Mouse (Mus musculus): ENCODE measurements around the gene Gtf2a2. TPM values are rescaled to one million over a fixed set of nuclear protein-coding genes. Genes with fewer than 3 reads are reported as not detected.
A peak's percentile ranks its signal among the peaks of the same experiment; 100 is the strongest.

Gene Gtf2a2
- polyA plus RNA-seq, 1 experiment = 71.1 TPM

DNA sequence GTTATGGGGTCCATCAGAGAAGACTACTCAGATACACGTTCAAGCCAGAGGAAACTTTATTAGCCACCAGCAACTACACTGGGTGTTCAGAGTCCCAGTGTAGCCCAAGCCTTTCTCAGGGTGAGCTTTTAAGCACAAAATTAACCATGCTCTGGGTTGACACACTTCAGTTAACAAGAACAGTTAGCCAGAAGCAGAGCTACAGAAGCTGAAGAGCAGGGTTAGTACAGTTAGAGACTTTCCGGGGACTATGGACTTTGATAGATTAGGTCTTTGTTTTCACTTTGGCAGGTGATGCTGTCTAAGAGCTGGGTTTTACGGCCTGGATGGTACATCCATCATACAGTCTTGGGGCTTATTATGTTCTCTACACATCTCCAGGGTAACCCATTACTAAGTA, 40.4 kb downstream of the Gtf2a2 start:
- no peak overlapping the region for H3ac ChIP-seq (ENCODE audit: control insufficient read depth, insufficient read length)
- TF ChIP-seq CEBPB (IDR thresholded peaks at IDR 0.05; ENCODE audit: insufficient read depth, poor library complexity, severe bottlenecking) = no peak
- no peak for TF ChIP-seq TCF3 (IDR thresholded peaks at IDR 0.05; ENCODE audit: insufficient read length, low read depth)
- no peak for TF ChIP-seq MYOD1 (IDR thresholded peaks at IDR 0.05; ENCODE audit: control insufficient read depth in 1 of 3, insufficient read length in 2 of 3, low read depth in 2 of 3)
- TF ChIP-seq SRF (IDR thresholded peaks at IDR 0.05; ENCODE audit: control insufficient read depth, insufficient read length, low read depth) = no peak
- TF ChIP-seq MAX (IDR thresholded peaks at IDR 0.05; ENCODE audit: low read depth) = no peak
- TF ChIP-seq REST (IDR thresholded peaks at IDR 0.05; ENCODE audit: insufficient read depth, insufficient read length) = no peak
- no peak for TF ChIP-seq POLR2AphosphoS2 (IDR thresholded peaks at IDR 0.05; ENCODE audit: insufficient read length, low read depth)
- TF ChIP-seq MYOG (IDR thresholded peaks at IDR 0.05; ENCODE audit: control insufficient read depth in 1 of 3, insufficient read depth in 1 of 3, insufficient read length in 2 of 3, low read depth in 2 of 3) = no peak
- no peak for TF ChIP-seq USF1 (IDR thresholded peaks at IDR 0.05; ENCODE audit: low read depth)
- no peak for TF ChIP-seq TCF12 (IDR thresholded peaks at IDR 0.05; ENCODE audit: insufficient read depth, poor library complexity, severe bottlenecking)
- no peak for TF ChIP-seq POLR2A (IDR thresholded peaks at IDR 0.05; ENCODE audit: insufficient read length, low read depth)
- no peak for TF ChIP-seq E2F4 (IDR thresholded peaks at IDR 0.05; ENCODE audit: insufficient read depth)
- H3K4me3 ChIP-seq = no peak overlapping the region
- H3K4me2 ChIP-seq (ENCODE audit: low read depth) = no peak overlapping the region
- H3K27me3 ChIP-seq (ENCODE audit: control insufficient read depth, insufficient read depth, insufficient read length) = no peaks in the 10 kb centered on the region
- H3K36me3 ChIP-seq (ENCODE audit: control insufficient read depth, insufficient read depth) = no peaks in the 10 kb centered on the region
- H3K79me2 ChIP-seq (ENCODE audit: control insufficient read depth, insufficient read depth) = no peaks in the 10 kb centered on the region

DNA sequence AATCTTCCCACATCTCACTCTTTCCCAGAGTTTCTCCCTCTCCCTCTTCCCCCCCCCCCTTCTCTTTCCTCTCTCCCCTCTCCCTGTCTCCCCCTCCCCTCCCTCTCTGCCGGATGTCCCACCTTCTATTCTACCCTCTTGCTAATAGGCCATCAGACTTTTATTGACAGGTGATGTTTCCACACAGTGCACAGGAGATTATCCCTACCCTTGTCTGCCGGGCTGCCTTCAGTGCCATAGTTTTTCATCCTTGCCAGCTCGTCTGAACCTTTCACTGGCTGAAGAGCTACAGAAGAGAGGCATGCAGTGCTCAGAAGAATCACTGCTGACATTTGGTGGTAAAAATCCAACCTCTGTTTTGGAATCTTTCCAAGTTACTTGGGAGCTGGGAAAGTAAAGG, 41.1 kb downstream of the Gtf2a2 start:
- Histone ChIP-seq H3K4me2 (ENCODE audit: low read depth) (peak overlapping the region; percentile 72), H3K36me3 (ENCODE audit: control insufficient read depth, insufficient read depth) (no peaks in the 10 kb centered on the region), H3K4me3 (peak overlapping the region; percentile 10), H3K79me2 (ENCODE audit: control insufficient read depth, insufficient read depth) (no peaks in the 10 kb centered on the region), H3ac (ENCODE audit: control insufficient read depth, insufficient read length) (no peak overlapping the region), H3K27me3 (ENCODE audit: control insufficient read depth, insufficient read depth, insufficient read length) (no peaks in the 10 kb centered on the region)
- TF ChIP-seq POLR2AphosphoS2 (IDR thresholded peaks at IDR 0.05; ENCODE audit: insufficient read length, low read depth) (no peak), MYOG (IDR thresholded peaks at IDR 0.05; ENCODE audit: control insufficient read depth in 1 of 3, insufficient read depth in 1 of 3, insufficient read length in 2 of 3, low read depth in 2 of 3) (no peak), CEBPB (IDR thresholded peaks at IDR 0.05; ENCODE audit: insufficient read depth, poor library complexity, severe bottlenecking) (no peak)

DNA sequence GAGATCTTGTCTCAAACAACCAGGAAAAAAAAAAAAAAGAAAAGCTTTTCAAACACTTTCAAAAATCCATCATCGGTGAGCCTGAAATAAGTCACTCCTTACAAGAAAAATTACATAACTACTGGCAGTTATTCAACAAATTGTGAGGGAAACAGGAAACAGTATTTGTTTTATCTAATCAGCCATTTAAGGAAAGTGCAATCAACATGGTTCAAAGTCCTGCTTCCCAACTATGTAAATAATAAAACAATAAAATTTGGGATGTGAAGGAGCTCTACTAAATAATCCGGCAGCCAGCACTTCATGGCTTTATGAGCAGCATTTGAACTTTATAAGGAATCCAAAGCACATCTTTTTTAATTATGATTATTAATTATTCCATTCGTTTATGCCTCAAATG, 49.7 kb downstream of the Gtf2a2 start:
- TF ChIP-seq TCF12 (IDR thresholded peaks at IDR 0.05; ENCODE audit: insufficient read depth, poor library complexity, severe bottlenecking) (no peak), MYOG (IDR thresholded peaks at IDR 0.05; ENCODE audit: control insufficient read depth in 1 of 3, insufficient read depth in 1 of 3, insufficient read length in 2 of 3, low read depth in 2 of 3) (no peak), SRF (IDR thresholded peaks at IDR 0.05; ENCODE audit: control insufficient read depth, insufficient read length, low read depth) (no peak), TCF3 (IDR thresholded peaks at IDR 0.05; ENCODE audit: insufficient read length, low read depth) (no peak), USF1 (IDR thresholded peaks at IDR 0.05; ENCODE audit: low read depth) (no peak), REST (IDR thresholded peaks at IDR 0.05; ENCODE audit: insufficient read depth, insufficient read length) (no peak), MAX (IDR thresholded peaks at IDR 0.05; ENCODE audit: low read depth) (no peak), CEBPB (IDR thresholded peaks at IDR 0.05; ENCODE audit: insufficient read depth, poor library complexity, severe bottlenecking) (no peak), POLR2A (IDR thresholded peaks at IDR 0.05; ENCODE audit: insufficient read length, low read depth) (no peak), E2F4 (IDR thresholded peaks at IDR 0.05; ENCODE audit: insufficient read depth) (no peak), POLR2AphosphoS2 (IDR thresholded peaks at IDR 0.05; ENCODE audit: insufficient read length, low read depth) (no peak), MYOD1 (IDR thresholded peaks at IDR 0.05; ENCODE audit: control insufficient read depth in 1 of 3, insufficient read length in 2 of 3, low read depth in 2 of 3) (no peak)
- Histone ChIP-seq H3ac (ENCODE audit: control insufficient read depth, insufficient read length) (no peak overlapping the region), H3K4me2 (ENCODE audit: low read depth) (no peak overlapping the region), H3K27me3 (ENCODE audit: control insufficient read depth, insufficient read depth, insufficient read length) (no peaks in the 10 kb centered on the region), H3K36me3 (ENCODE audit: control insufficient read depth, insufficient read depth) (no peaks in the 10 kb centered on the region), H3K79me2 (ENCODE audit: control insufficient read depth, insufficient read depth) (no peaks in the 10 kb centered on the region), H3K4me3 (no peak overlapping the region)

DNA sequence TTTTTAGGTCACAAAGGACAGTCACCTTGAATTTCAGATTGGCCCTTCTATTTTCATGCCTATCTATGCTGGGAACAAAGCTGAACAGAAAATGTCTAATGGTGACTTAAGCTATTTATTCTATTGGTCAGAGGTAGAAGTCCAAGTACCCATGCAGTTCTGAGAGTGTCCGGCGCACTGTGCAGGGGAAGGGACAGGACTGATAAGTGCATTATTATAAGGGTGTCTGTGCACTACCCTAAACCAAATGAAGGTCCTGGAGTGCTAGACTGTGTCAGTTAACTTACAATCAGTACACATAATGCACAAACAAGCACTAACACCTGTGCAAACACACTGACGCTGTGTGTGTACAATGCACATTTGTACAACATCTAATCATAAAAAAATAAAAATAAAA, 55.1 kb downstream of the Gtf2a2 start:
- H3K79me2 ChIP-seq (ENCODE audit: control insufficient read depth, insufficient read depth) = no peaks in the 10 kb centered on the region
- H3K27me3 ChIP-seq (ENCODE audit: control insufficient read depth, insufficient read depth, insufficient read length) = no peaks in the 10 kb centered on the region
- H3K4me2 ChIP-seq (ENCODE audit: low read depth) = no peak overlapping the region
- no peak overlapping the region for H3ac ChIP-seq (ENCODE audit: control insufficient read depth, insufficient read length)
- H3K4me3 ChIP-seq = no peak overlapping the region
- no peaks in the 10 kb centered on the region for H3K36me3 ChIP-seq (ENCODE audit: control insufficient read depth, insufficient read depth)
- TF ChIP-seq USF1 (IDR thresholded peaks at IDR 0.05; ENCODE audit: low read depth) = no peak
- TF ChIP-seq REST (IDR thresholded peaks at IDR 0.05; ENCODE audit: insufficient read depth, insufficient read length) = no peak
- no peak for TF ChIP-seq TCF3 (IDR thresholded peaks at IDR 0.05; ENCODE audit: insufficient read length, low read depth)
- no peak for TF ChIP-seq CEBPB (IDR thresholded peaks at IDR 0.05; ENCODE audit: insufficient read depth, poor library complexity, severe bottlenecking)
- TF ChIP-seq E2F4 (IDR thresholded peaks at IDR 0.05; ENCODE audit: insufficient read depth) = no peak
- TF ChIP-seq POLR2AphosphoS2 (IDR thresholded peaks at IDR 0.05; ENCODE audit: insufficient read length, low read depth) = no peak
- no peak for TF ChIP-seq MYOD1 (IDR thresholded peaks at IDR 0.05; ENCODE audit: control insufficient read depth in 1 of 3, insufficient read length in 2 of 3, low read depth in 2 of 3)
- no peak for TF ChIP-seq POLR2A (IDR thresholded peaks at IDR 0.05; ENCODE audit: insufficient read length, low read depth)
- TF ChIP-seq MYOG (IDR thresholded peaks at IDR 0.05; ENCODE audit: control insufficient read depth in 1 of 3, insufficient read depth in 1 of 3, insufficient read length in 2 of 3, low read depth in 2 of 3) = no peak
- TF ChIP-seq MAX (IDR thresholded peaks at IDR 0.05; ENCODE audit: low read depth) = no peak
- TF ChIP-seq SRF (IDR thresholded peaks at IDR 0.05; ENCODE audit: control insufficient read depth, insufficient read length, low read depth) = no peak
- TF ChIP-seq TCF12 (IDR thresholded peaks at IDR 0.05; ENCODE audit: insufficient read depth, poor library complexity, severe bottlenecking) = no peak

DNA sequence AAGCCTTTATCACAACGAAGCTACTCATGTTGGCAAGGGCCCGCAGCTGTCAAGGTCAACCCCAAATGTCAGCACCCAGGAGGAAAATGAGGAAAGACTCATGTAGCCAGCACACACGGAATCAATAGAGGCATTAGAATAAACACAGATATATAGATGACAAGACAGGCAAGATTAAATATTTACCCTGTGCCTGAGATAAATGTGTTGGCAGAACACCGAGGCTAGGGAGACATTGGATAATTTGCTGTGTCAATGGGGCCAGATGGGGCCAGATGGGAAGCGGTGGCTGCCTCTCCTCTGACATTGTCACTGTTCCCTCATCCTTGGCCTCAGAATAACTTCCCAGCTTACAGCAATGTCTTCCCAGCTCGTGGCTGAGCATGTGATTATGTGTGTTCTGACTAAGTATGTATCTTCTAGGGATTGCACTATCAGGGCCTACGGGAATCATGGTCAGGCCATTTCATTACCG, 57.6 kb downstream of the Gtf2a2 start:
- TF ChIP-seq POLR2A (IDR thresholded peaks at IDR 0.05; ENCODE audit: insufficient read length, low read depth) (no peak), MYOD1 (IDR thresholded peaks at IDR 0.05; ENCODE audit: control insufficient read depth in 1 of 3, insufficient read length in 2 of 3, low read depth in 2 of 3) (peak in 2 of 3 experiments; percentile 17 to 27), CEBPB (IDR thresholded peaks at IDR 0.05; ENCODE audit: insufficient read depth, poor library complexity, severe bottlenecking) (no peak), TCF3 (IDR thresholded peaks at IDR 0.05; ENCODE audit: insufficient read length, low read depth) (no peak), E2F4 (IDR thresholded peaks at IDR 0.05; ENCODE audit: insufficient read depth) (no peak), SRF (IDR thresholded peaks at IDR 0.05; ENCODE audit: control insufficient read depth, insufficient read length, low read depth) (no peak), REST (IDR thresholded peaks at IDR 0.05; ENCODE audit: insufficient read depth, insufficient read length) (no peak), POLR2AphosphoS2 (IDR thresholded peaks at IDR 0.05; ENCODE audit: insufficient read length, low read depth) (no peak), MYOG (IDR thresholded peaks at IDR 0.05; ENCODE audit: control insufficient read depth in 1 of 3, insufficient read depth in 1 of 3, insufficient read length in 2 of 3, low read depth in 2 of 3) (peak in 1 of 3 experiments; percentile 43), TCF12 (IDR thresholded peaks at IDR 0.05; ENCODE audit: insufficient read depth, poor library complexity, severe bottlenecking) (no peak), USF1 (IDR thresholded peaks at IDR 0.05; ENCODE audit: low read depth) (no peak), MAX (IDR thresholded peaks at IDR 0.05; ENCODE audit: low read depth) (no peak)
- Histone ChIP-seq H3ac (ENCODE audit: control insufficient read depth, insufficient read length) (no peak overlapping the region), H3K27me3 (ENCODE audit: control insufficient read depth, insufficient read depth, insufficient read length) (no peaks in the 10 kb centered on the region), H3K36me3 (ENCODE audit: control insufficient read depth, insufficient read depth) (no peaks in the 10 kb centered on the region), H3K4me3 (no peak overlapping the region), H3K79me2 (ENCODE audit: control insufficient read depth, insufficient read depth) (no peaks in the 10 kb centered on the region), H3K4me2 (ENCODE audit: low read depth) (no peak overlapping the region)

Data from myocyte (in vitro differentiated cells).